Mouse (Mus musculus): ENCODE measurements around the gene Hoxb6. TPM values are rescaled to one million over a fixed set of nuclear protein-coding genes. Genes with fewer than 3 reads are reported as not detected.

Gene Hoxb6
- polyA plus RNA-seq, 1 experiment from 2014 or later = not detected

DNA sequence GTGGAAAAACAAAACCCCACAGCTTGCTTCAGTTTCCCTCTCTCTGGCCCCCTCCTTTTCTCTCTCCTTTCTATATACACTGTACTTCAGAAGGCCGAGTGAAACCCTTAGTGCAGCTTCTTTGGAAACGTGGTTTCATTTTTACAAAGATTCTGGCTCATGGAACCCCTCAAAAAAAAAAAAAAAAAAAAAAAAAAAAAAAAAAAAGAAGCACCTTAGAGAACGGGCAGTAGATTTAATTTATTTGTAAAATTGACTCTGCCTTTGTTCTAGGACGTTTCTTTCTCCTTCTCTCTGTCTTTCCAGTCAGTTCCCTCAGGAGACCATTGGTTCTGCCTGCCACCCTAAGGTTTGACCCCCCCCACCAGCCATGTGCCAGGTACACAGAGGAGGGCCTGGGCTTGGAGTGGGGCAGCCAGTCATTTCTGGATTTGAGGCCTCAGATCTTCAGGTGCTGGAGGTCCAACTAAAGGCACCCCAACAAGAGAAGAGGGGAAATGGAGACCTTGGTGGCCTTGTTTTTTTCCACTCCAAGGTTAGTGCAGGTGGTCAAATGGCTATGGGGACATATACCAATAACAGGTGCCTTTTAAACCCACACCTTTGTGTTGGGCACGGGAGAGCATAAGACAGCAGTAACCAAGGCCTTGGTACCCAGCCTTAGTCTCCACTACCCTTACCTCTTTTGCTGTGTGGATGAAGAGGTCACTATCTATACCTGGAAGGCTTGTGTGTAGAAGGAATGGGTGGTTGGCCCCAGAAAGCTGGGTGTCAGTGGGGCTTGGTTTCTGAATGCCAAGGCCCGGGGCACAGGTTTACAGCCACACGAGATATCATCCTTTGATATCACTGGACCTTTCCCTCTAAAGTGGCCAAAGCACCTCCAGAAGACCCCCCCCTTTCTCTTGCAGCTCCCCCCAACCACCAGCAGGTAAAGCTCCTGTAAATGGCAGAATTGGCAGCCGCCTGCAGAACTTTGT, 11.6 kb upstream of the Hoxb6 start:
- Histone ChIP-seq H3K27ac (ENCODE audit: poor library complexity, severe bottlenecking) (no peak overlapping the region), H3K4me1 (replicated peaks) (peaks cover 18% of the 10 kb centered on the region), H3K4me2 (no peak overlapping the region), H3K9me3 (replicated peaks) (no peaks in the 10 kb centered on the region), H3K9ac (no peak overlapping the region), H3K27me3 (replicated peaks) (peaks cover 93% of the 10 kb centered on the region), H3K4me3 (no peak overlapping the region), H3K36me3 (no peaks in the 10 kb centered on the region)
- 12% methylated on average over 8 of the region's 8 CpGs for WGBS
- ATAC-seq (ENCODE audit: insufficient number of reproducible peaks, low FRiP score) = no peak

DNA sequence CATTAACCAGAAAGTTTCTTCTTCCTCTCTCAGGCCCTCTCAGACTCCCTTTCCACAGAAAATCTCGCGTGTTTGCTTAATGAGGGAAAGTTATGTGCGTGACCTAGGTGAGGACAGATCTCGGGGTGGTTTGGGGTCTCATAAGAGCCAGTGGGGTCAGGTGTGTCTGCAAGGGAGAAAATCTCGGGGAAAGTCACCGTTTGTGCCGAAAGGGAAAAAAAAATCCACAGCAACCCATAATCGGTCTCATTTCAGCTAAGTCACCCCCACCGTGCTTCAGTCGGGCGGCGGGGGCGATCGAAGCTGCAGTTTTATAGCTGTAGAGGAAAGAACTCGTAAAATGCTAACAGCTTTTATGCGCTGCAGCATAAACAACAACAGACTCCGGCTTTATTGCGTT, 10.9 kb upstream of the Hoxb6 start:
- 5% methylated on average over 18 of the region's 18 CpGs for WGBS

GRCm38 (mm10) chr11:96281855-96282570, 10.3 kb upstream of the Hoxb6 start, which contains the start of gene Hoxb8:
Hoxb8 (plus strand) TSS chr11:96281905.
- H3K9me3 ChIP-seq (replicated peaks) = no peaks in the 10 kb centered on the region
- WGBS = 1% methylated on average over 27 of the region's 27 CpGs
- H3K4me1 ChIP-seq (replicated peaks) = peaks cover 28% of the 10 kb centered on the region
- H3K4me3 ChIP-seq = no peak within 1 kb of the TSS
- H3K27me3 ChIP-seq (replicated peaks) = peaks cover 93% of the 10 kb centered on the region
- no peak within 1 kb of the TSS for H3K4me2 ChIP-seq
- ATAC-seq (ENCODE audit: insufficient number of reproducible peaks, low FRiP score) = no peak
- no peak within 1 kb of the TSS for H3K27ac ChIP-seq (ENCODE audit: poor library complexity, severe bottlenecking)
- no peaks in the 10 kb centered on the region for H3K36me3 ChIP-seq
- H3K9ac ChIP-seq = no peak within 1 kb of the TSS

More for the DNA sequence above, 10.9 kb upstream of the Hoxb6 start:
- no peak overlapping the region for H3K27ac ChIP-seq (ENCODE audit: poor library complexity, severe bottlenecking)
- no peaks in the 10 kb centered on the region for H3K9me3 ChIP-seq (replicated peaks)
- no peak overlapping the region for H3K9ac ChIP-seq
- no peak overlapping the region for H3K4me3 ChIP-seq
- ATAC-seq (ENCODE audit: insufficient number of reproducible peaks, low FRiP score) = no peak
- peaks cover 93% of the 10 kb centered on the region for H3K27me3 ChIP-seq (replicated peaks)
- H3K36me3 ChIP-seq = no peaks in the 10 kb centered on the region
- no peak overlapping the region for H3K4me2 ChIP-seq
- peaks cover 22% of the 10 kb centered on the region for H3K4me1 ChIP-seq (replicated peaks)

GRCm38 (mm10) chr11:96282795-96283430, 9.4 kb upstream of the Hoxb6 start:
- under 1% methylated on average over 46 of the region's 49 CpGs for WGBS
- no peak overlapping the region for H3K4me3 ChIP-seq
- H3K4me1 ChIP-seq (replicated peaks) = peaks cover 30% of the 10 kb centered on the region
- H3K9me3 ChIP-seq (replicated peaks) = no peaks in the 10 kb centered on the region
- H3K4me2 ChIP-seq = no peak overlapping the region
- no peak overlapping the region for H3K27ac ChIP-seq (ENCODE audit: poor library complexity, severe bottlenecking)
- peaks cover 93% of the 10 kb centered on the region for H3K27me3 ChIP-seq (replicated peaks)
- ATAC-seq (ENCODE audit: insufficient number of reproducible peaks, low FRiP score) = 0 out of 2 replicates have a peak, but pooled peaks have one; percentile 22
- H3K9ac ChIP-seq = no peak overlapping the region
- H3K36me3 ChIP-seq = no peaks in the 10 kb centered on the region

- peaks cover 30% of the 10 kb centered on the region for H3K4me1 ChIP-seq (replicated peaks)
- H3K9me3 ChIP-seq (replicated peaks) = no peaks in the 10 kb centered on the region
- no peak overlapping the region for H3K9ac ChIP-seq
- H3K27ac ChIP-seq (ENCODE audit: poor library complexity, severe bottlenecking) = no peak overlapping the region
- under 1% methylated on average over 43 of the region's 49 CpGs for WGBS
- peaks cover 97% of the 10 kb centered on the region for H3K27me3 ChIP-seq (replicated peaks)
- H3K4me2 ChIP-seq = peak overlapping the region; percentile 70
- H3K36me3 ChIP-seq = no peaks in the 10 kb centered on the region
- H3K4me3 ChIP-seq = peak overlapping the region; percentile 40
- 0 out of 2 replicates have a peak, but pooled peaks have one; percentile 33 for ATAC-seq (ENCODE audit: insufficient number of reproducible peaks, low FRiP score)
Observed at GRCm38 (mm10) chr11:96284041-96284749, 8.1 kb upstream of the Hoxb6 start.

DNA sequence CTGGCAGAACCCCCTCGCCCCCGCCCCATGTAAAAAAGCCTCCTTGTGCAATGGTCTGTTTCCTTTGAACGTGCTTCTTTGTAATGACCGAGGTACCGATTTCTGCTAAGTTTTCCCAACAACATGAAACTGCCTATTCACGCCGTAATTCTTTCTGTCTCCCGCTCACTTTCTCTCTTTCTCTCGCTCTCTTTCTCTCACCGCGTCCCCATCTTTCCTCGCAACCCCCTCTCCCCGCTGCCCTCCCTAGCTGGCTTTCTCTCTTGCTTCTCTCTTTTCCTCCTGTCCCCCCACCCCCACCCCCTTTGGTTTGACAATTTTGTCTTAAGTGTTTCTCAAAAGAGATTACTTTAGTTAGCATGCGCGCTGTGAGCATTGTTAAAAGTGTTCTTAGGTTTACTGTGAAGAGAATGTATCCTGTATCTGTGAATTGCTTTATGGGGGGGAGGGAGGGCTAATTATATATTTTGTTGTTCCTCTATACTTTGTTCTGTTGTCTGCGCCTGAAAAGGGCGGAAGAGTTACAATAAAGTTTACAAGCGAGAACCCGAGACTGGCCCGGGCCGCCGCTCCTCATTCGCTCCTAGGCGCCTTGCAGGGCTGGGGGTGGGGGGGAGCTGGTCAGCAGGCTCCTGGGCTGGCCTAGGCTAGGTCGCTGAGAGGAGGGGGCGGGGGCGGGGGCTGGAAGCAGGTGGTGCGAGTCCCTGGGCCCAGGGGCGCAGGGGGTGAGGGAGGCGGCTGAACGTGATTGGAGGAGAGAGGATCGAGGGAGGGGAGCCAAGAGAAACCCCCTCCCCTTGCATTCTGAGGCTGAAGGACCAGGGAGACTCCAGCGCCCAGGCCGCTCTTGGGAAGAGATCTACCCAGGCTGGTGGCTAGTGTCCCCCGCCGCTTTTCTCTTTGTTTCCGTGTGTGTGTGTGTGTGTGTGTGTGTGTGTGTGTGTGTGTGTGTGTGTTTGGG, 7.2 kb upstream of the Hoxb6 start:
- Histone ChIP-seq H3K27ac (ENCODE audit: poor library complexity, severe bottlenecking) (no peak overlapping the region), H3K36me3 (no peaks in the 10 kb centered on the region), H3K4me3 (peak overlapping the region; percentile 40), H3K9ac (no peak overlapping the region), H3K4me1 (replicated peaks) (peaks cover 30% of the 10 kb centered on the region), H3K27me3 (replicated peaks) (peaks cover 97% of the 10 kb centered on the region), H3K4me2 (peak overlapping the region; percentile 70), H3K9me3 (replicated peaks) (no peaks in the 10 kb centered on the region)
- under 1% methylated on average over 34 of the region's 37 CpGs for WGBS
- ATAC-seq (ENCODE audit: insufficient number of reproducible peaks, low FRiP score) = no peak

- peaks cover 30% of the 10 kb centered on the region for H3K4me1 ChIP-seq (replicated peaks)
- H3K4me3 ChIP-seq = peak within 1 kb of the TSS; percentile 15
- H3K27ac ChIP-seq (ENCODE audit: poor library complexity, severe bottlenecking) = no peak within 1 kb of the TSS
- ATAC-seq (ENCODE audit: insufficient number of reproducible peaks, low FRiP score) = no peak
- H3K27me3 ChIP-seq (replicated peaks) = peaks cover 98% of the 10 kb centered on the region
- peak within 1 kb of the TSS; percentile 42 for H3K4me2 ChIP-seq
- H3K9ac ChIP-seq = no peak within 1 kb of the TSS
- H3K36me3 ChIP-seq = no peaks in the 10 kb centered on the region
- H3K9me3 ChIP-seq (replicated peaks) = no peaks in the 10 kb centered on the region
- 2% methylated on average over 43 of the region's 43 CpGs for WGBS
Observed at GRCm38 (mm10) chr11:96285771-96286738, 6.2 kb upstream of the Hoxb6 start, which contains the start of gene Hoxb7. Hoxb7 (plus strand) TSS chr11:96286623.

DNA sequence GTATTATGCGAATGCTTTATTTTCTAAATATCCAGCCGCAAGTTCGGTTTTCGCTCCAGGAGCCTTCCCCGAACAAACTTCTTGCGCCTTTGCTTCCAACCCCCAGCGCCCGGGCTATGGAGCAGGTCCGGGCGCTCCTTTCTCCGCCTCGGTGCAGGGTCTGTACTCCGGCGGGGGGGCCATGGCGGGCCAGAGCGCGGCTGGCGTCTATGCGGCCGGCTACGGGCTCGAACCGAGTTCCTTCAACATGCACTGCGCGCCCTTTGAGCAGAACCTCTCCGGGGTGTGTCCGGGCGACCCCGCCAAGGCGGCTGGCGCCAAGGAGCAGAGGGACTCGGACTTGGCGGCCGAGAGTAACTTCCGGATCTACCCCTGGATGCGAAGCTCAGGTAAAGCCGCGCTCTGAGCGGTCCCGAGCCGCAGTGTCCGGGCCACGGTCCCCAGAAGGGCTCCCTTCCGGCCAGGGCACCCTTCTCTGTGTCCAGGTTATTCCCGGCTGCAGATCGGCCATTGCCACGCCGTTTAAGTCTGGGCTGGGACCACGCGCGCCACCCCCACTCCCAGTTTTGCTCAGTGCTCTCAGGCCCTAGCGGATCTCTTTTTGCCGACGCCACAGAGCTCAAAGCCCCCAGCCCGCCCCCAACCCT, 5.4 kb upstream of the Hoxb6 start:
- peak overlapping the region; percentile 15 for H3K4me3 ChIP-seq
- no peaks in the 10 kb centered on the region for H3K36me3 ChIP-seq
- peaks cover 97% of the 10 kb centered on the region for H3K27me3 ChIP-seq (replicated peaks)
- H3K9me3 ChIP-seq (replicated peaks) = no peaks in the 10 kb centered on the region
- no peak overlapping the region for H3K27ac ChIP-seq (ENCODE audit: poor library complexity, severe bottlenecking)
- ATAC-seq (ENCODE audit: insufficient number of reproducible peaks, low FRiP score) = no peak
- H3K9ac ChIP-seq = no peak overlapping the region
- WGBS = under 1% methylated on average over 55 of the region's 55 CpGs
- H3K4me2 ChIP-seq = peak overlapping the region; percentile 42
- peaks cover 30% of the 10 kb centered on the region for H3K4me1 ChIP-seq (replicated peaks)

Measured in heart, embryonic 12.5 days (tissue).